ENCODE assay signal across 11 mouse cellular contexts in the genomic region with DNA sequence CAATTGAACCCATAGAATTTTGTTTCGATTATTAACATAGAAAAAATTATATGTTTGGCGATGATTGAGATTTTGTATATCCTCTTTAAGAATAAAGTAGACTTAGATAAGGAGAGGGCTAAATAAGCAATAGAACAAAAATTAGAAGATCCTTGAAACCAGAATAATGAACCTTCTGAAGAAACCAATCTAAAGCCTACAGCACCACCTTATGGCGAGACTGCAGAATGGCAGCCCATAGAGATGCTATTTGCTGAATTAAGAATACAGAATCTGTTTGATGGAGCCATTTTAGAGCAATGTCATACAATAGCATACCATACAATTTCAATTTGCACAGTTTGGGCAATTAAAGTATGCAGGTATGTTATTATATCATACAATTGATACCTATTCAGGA. TPM values are rescaled to one million over a fixed set of nuclear protein-coding genes. Genes with fewer than 3 reads are reported as not detected.
DNase-seq lines count a peak whose midpoint lies in the region; ATAC-seq and TF ChIP-seq lines count a peak whose summit lies in the region.
"Had no signal": no experiment of that assay in that cellular context is flagged by ENCODE, and none has a peak within 500 bp of the region (broad histone marks: within the 10 kb centered on the region; RNA-seq: fewer than 3 reads in every experiment).

No protein-coding gene starts in this region.

- H3K4me1 ChIP-seq in hindbrain, embryonic 11.5 days (replicated peaks; ENCODE audit: control insufficient read depth, insufficient read depth, low read length), result no peaks in the 10 kb centered on the region
- no peaks in the 10 kb centered on the region for H3K4me1 ChIP-seq in hindbrain, embryonic 13.5 days (replicated peaks)
- no peaks in the 10 kb centered on the region for H3K4me1 ChIP-seq in midbrain, embryonic 14.5 days (ENCODE audit: control insufficient read depth, insufficient read depth, low read length)
- no peaks in the 10 kb centered on the region for H3K4me1 ChIP-seq in midbrain, embryonic 13.5 days (replicated peaks)
- H3K4me1 ChIP-seq in stomach, postnatal 0 days (replicated peaks; ENCODE audit: control insufficient read depth, insufficient read depth), result no peaks in the 10 kb centered on the region
- H3K4me1 ChIP-seq: limb, embryonic 12.5 days; neural tube, embryonic 15.5 days had no signal

- H3K27me3 ChIP-seq in hindbrain, embryonic 11.5 days (ENCODE audit: control insufficient read depth, insufficient read depth, low read length), result no peaks in the 10 kb centered on the region
- H3K27me3 ChIP-seq in hindbrain, embryonic 13.5 days, result no peaks in the 10 kb centered on the region
- H3K27me3 ChIP-seq in midbrain, embryonic 14.5 days (ENCODE audit: control insufficient read depth, insufficient read depth, low read length), result no peaks in the 10 kb centered on the region
- H3K27me3 ChIP-seq in midbrain, embryonic 13.5 days, result no peaks in the 10 kb centered on the region
- no peaks in the 10 kb centered on the region for H3K27me3 ChIP-seq in stomach, postnatal 0 days (ENCODE audit: control insufficient read depth, insufficient read depth, low read length)
- H3K27me3 ChIP-seq: limb, embryonic 12.5 days; neural tube, embryonic 15.5 days had no signal

- no peaks in the 10 kb centered on the region for H3K36me3 ChIP-seq in hindbrain, embryonic 11.5 days (ENCODE audit: control insufficient read depth, insufficient read depth, low read length)
- no peaks in the 10 kb centered on the region for H3K36me3 ChIP-seq in hindbrain, embryonic 13.5 days
- no peaks in the 10 kb centered on the region for H3K36me3 ChIP-seq in midbrain, embryonic 14.5 days (ENCODE audit: control insufficient read depth, insufficient read depth, low read length)
- H3K36me3 ChIP-seq in midbrain, embryonic 13.5 days, result no peaks in the 10 kb centered on the region
- H3K36me3 ChIP-seq in stomach, postnatal 0 days (ENCODE audit: control insufficient read depth, insufficient read depth, low read length), result no peaks in the 10 kb centered on the region
- H3K36me3 ChIP-seq: limb, embryonic 12.5 days; neural tube, embryonic 15.5 days had no signal

- H3K4me3 ChIP-seq in hindbrain, embryonic 11.5 days (ENCODE audit: low read depth, low read length), result no peak overlapping the region
- no peak overlapping the region for H3K4me3 ChIP-seq in hindbrain, embryonic 13.5 days
- no peak overlapping the region for H3K4me3 ChIP-seq in midbrain, embryonic 14.5 days (replicated peaks; ENCODE audit: low read depth, low read length)
- no peak overlapping the region for H3K4me3 ChIP-seq in midbrain, embryonic 13.5 days (replicated peaks)
- no peak overlapping the region for H3K4me3 ChIP-seq in stomach, postnatal 0 days (ENCODE audit: low read depth, low read length)
- H3K4me3 ChIP-seq: limb, embryonic 12.5 days; neural tube, embryonic 15.5 days had no signal

- ATAC-seq in hindbrain, embryonic 11.5 days (ENCODE audit: low FRiP score), result no peak
- no peak for ATAC-seq in hindbrain, embryonic 13.5 days (ENCODE audit: low FRiP score)
- no peak for ATAC-seq in midbrain, embryonic 14.5 days (ENCODE audit: low FRiP score, low TSS enrichment)
- no peak for ATAC-seq in midbrain, embryonic 13.5 days
- ATAC-seq in stomach, postnatal 0 days (ENCODE audit: low FRiP score, low TSS enrichment), result no peak

- no peak overlapping the region for H3K4me2 ChIP-seq in hindbrain, embryonic 11.5 days (replicated peaks; ENCODE audit: low read depth, low read length)
- H3K4me2 ChIP-seq in hindbrain, embryonic 13.5 days, result no peak overlapping the region
- no peak overlapping the region for H3K4me2 ChIP-seq in midbrain, embryonic 14.5 days (ENCODE audit: low read length)
- H3K4me2 ChIP-seq in midbrain, embryonic 13.5 days (replicated peaks), result no peak overlapping the region
- H3K4me2 ChIP-seq in stomach, postnatal 0 days (replicated peaks; ENCODE audit: low read depth), result no peak overlapping the region
- H3K4me2 ChIP-seq: limb, embryonic 12.5 days; neural tube, embryonic 15.5 days had no signal

- no peaks in the 10 kb centered on the region for H3K9me3 ChIP-seq in hindbrain, embryonic 11.5 days (ENCODE audit: control insufficient read depth, low read length)
- no peaks in the 10 kb centered on the region for H3K9me3 ChIP-seq in hindbrain, embryonic 13.5 days
- no peaks in the 10 kb centered on the region for H3K9me3 ChIP-seq in midbrain, embryonic 14.5 days (ENCODE audit: control insufficient read depth, low read length)
- no peaks in the 10 kb centered on the region for H3K9me3 ChIP-seq in midbrain, embryonic 13.5 days
- H3K9me3 ChIP-seq in stomach, postnatal 0 days (ENCODE audit: control insufficient read depth, low read length), result no peaks in the 10 kb centered on the region
- H3K9me3 ChIP-seq: limb, embryonic 12.5 days; neural tube, embryonic 15.5 days had no signal

- no peak overlapping the region for H3K9ac ChIP-seq in hindbrain, embryonic 11.5 days (ENCODE audit: low read depth, low read length)
- no peak overlapping the region for H3K9ac ChIP-seq in hindbrain, embryonic 13.5 days
- H3K9ac ChIP-seq in midbrain, embryonic 14.5 days (replicated peaks; ENCODE audit: low read length), result no peak overlapping the region
- H3K9ac ChIP-seq in midbrain, embryonic 13.5 days (replicated peaks), result no peak overlapping the region
- H3K9ac ChIP-seq in stomach, postnatal 0 days (ENCODE audit: low read length), result no peak overlapping the region
- H3K9ac ChIP-seq: limb, embryonic 12.5 days; neural tube, embryonic 15.5 days had no signal

- TF ChIP-seq EP300 in stomach, postnatal 0 days (optimal IDR thresholded peaks at IDR 0.05), result no peak

- TF ChIP-seq CTCF in stomach, postnatal 0 days (IDR thresholded peaks at IDR 0.05; ENCODE audit: low read depth), result peak; percentile 79

- 50% methylated on average over 3 of the region's 3 CpGs for WGBS in hindbrain, embryonic 11.5 days
- 43% methylated on average over 3 of the region's 3 CpGs for WGBS in hindbrain, embryonic 13.5 days
- 53% methylated on average over 3 of the region's 3 CpGs for WGBS in midbrain, embryonic 14.5 days
- 48% methylated on average over 3 of the region's 3 CpGs for WGBS in midbrain, embryonic 13.5 days
- WGBS in stomach, postnatal 0 days, result 46% methylated on average over 3 of the region's 3 CpGs

- peak; percentile 64 for DNase-seq in hindbrain, embryonic 11.5 days (ENCODE audit: low spot score)
- DNase-seq in midbrain, embryonic 14.5 days, result peak; percentile 77
- peak; percentile 74 for DNase-seq in embryo, embryonic 10 days (ENCODE audit: low spot score)
- DNase-seq in stomach, postnatal 0 days (ENCODE audit: low spot score), result no peak
- DNase-seq in frontal cortex, postnatal 25 days (ENCODE audit: low spot score in 2 of 2), result no peak
- DNase-seq in thymus, postnatal 25 days, result no peak

- H3K27ac ChIP-seq in hindbrain, embryonic 11.5 days (ENCODE audit: low read depth, low read length), result no peak overlapping the region
- no peak overlapping the region for H3K27ac ChIP-seq in hindbrain, embryonic 13.5 days
- H3K27ac ChIP-seq in midbrain, embryonic 14.5 days (replicated peaks; ENCODE audit: low read depth, low read length), result no peak overlapping the region
- no peak overlapping the region for H3K27ac ChIP-seq in midbrain, embryonic 13.5 days
- H3K27ac ChIP-seq in stomach, postnatal 0 days (replicated peaks), result no peak overlapping the region
- H3K27ac ChIP-seq: limb, embryonic 12.5 days; neural tube, embryonic 15.5 days had no signal

RNA-seq across cellular contexts. Expression of a gene that starts 4.3 kb away (rescaled TPM):
- not detected in 2 replicates for polyA plus RNA-seq in hindbrain, embryonic 11.5 days (2014; fragmentation: Nextera tagmentation; extraction: Ambion mirVana)
- polyA plus RNA-seq in hindbrain, embryonic 13.5 days (2015; fragmentation: Nextera tagmentation; extraction: Ambion mirVana), result not detected in 2 replicates
- polyA plus RNA-seq in midbrain, embryonic 14.5 days (2014; fragmentation: Nextera tagmentation; extraction: Ambion mirVana), result not detected in 2 replicates
- not detected in 2 replicates for polyA plus RNA-seq in midbrain, embryonic 13.5 days (2015; fragmentation: Nextera tagmentation; extraction: Ambion mirVana)
- polyA plus RNA-seq in stomach, postnatal 0 days (2015; fragmentation: Nextera tagmentation; extraction: Ambion mirVana), result not detected in 2 replicates
- polyA plus RNA-seq: frontal cortex, adult 2 months; limb, embryonic 12.5 days; neural tube, embryonic 15.5 days had no signal

RNA-seq across cellular contexts. Expression of a gene that starts 6.0 kb away (rescaled TPM):
- polyA plus RNA-seq in hindbrain, embryonic 11.5 days (2014; fragmentation: Nextera tagmentation; extraction: Ambion mirVana), result not detected in 2 replicates
- polyA plus RNA-seq in hindbrain, embryonic 13.5 days (2015; fragmentation: Nextera tagmentation; extraction: Ambion mirVana), result not detected in 2 replicates
- polyA plus RNA-seq in midbrain, embryonic 14.5 days (2014; fragmentation: Nextera tagmentation; extraction: Ambion mirVana), result not detected in 2 replicates
- polyA plus RNA-seq in midbrain, embryonic 13.5 days (2015; fragmentation: Nextera tagmentation; extraction: Ambion mirVana), result not detected in 2 replicates
- not detected in 2 replicates for polyA plus RNA-seq in stomach, postnatal 0 days (2015; fragmentation: Nextera tagmentation; extraction: Ambion mirVana)
- polyA plus RNA-seq: frontal cortex, adult 2 months; limb, embryonic 12.5 days; neural tube, embryonic 15.5 days had no signal

RNA-seq across cellular contexts. Expression of a gene that starts 12.9 kb away (rescaled TPM):
- not detected in 2 replicates for polyA plus RNA-seq in hindbrain, embryonic 11.5 days (2014; fragmentation: Nextera tagmentation; extraction: Ambion mirVana)
- polyA plus RNA-seq in hindbrain, embryonic 13.5 days (2015; fragmentation: Nextera tagmentation; extraction: Ambion mirVana), result not detected in 2 replicates
- not detected in 2 replicates for polyA plus RNA-seq in midbrain, embryonic 14.5 days (2014; fragmentation: Nextera tagmentation; extraction: Ambion mirVana)
- not detected in 2 replicates for polyA plus RNA-seq in midbrain, embryonic 13.5 days (2015; fragmentation: Nextera tagmentation; extraction: Ambion mirVana)
- polyA plus RNA-seq in stomach, postnatal 0 days (2015; fragmentation: Nextera tagmentation; extraction: Ambion mirVana), result not detected in 2 replicates
- polyA plus RNA-seq: frontal cortex, adult 2 months; limb, embryonic 12.5 days; neural tube, embryonic 15.5 days had no signal

RNA-seq across cellular contexts. Expression of a gene that starts 20.4 kb away (rescaled TPM):
- not detected in 2 replicates for polyA plus RNA-seq in hindbrain, embryonic 11.5 days (2014; fragmentation: Nextera tagmentation; extraction: Ambion mirVana)
- polyA plus RNA-seq in hindbrain, embryonic 13.5 days (2015; fragmentation: Nextera tagmentation; extraction: Ambion mirVana), result not detected in 2 replicates
- not detected in 2 replicates for polyA plus RNA-seq in midbrain, embryonic 14.5 days (2014; fragmentation: Nextera tagmentation; extraction: Ambion mirVana)
- polyA plus RNA-seq in midbrain, embryonic 13.5 days (2015; fragmentation: Nextera tagmentation; extraction: Ambion mirVana), result not detected in 2 replicates
- polyA plus RNA-seq in stomach, postnatal 0 days (2015; fragmentation: Nextera tagmentation; extraction: Ambion mirVana), result not detected in 2 replicates
- polyA plus RNA-seq: frontal cortex, adult 2 months; limb, embryonic 12.5 days; neural tube, embryonic 15.5 days had no signal

RNA-seq across cellular contexts. Expression of a gene that starts 25.4 kb away (rescaled TPM):
- polyA plus RNA-seq in hindbrain, embryonic 11.5 days (2014; fragmentation: Nextera tagmentation; extraction: Ambion mirVana), result not detected in 2 replicates
- not detected in 2 replicates for polyA plus RNA-seq in hindbrain, embryonic 13.5 days (2015; fragmentation: Nextera tagmentation; extraction: Ambion mirVana)
- polyA plus RNA-seq in midbrain, embryonic 14.5 days (2014; fragmentation: Nextera tagmentation; extraction: Ambion mirVana), result not detected in 2 replicates
- not detected in 2 replicates for polyA plus RNA-seq in midbrain, embryonic 13.5 days (2015; fragmentation: Nextera tagmentation; extraction: Ambion mirVana)
- not detected in 2 replicates for polyA plus RNA-seq in stomach, postnatal 0 days (2015; fragmentation: Nextera tagmentation; extraction: Ambion mirVana)
- polyA plus RNA-seq: frontal cortex, adult 2 months; limb, embryonic 12.5 days; neural tube, embryonic 15.5 days had no signal

Comparison
In these comparisons a context has a peak if more than half of its experiments do, and no peak if none do; other contexts are left out.
1. DNase-seq: peak in hindbrain, embryonic 11.5 days (single experiment), midbrain, embryonic 14.5 days (single experiment) and embryo, embryonic 10 days (single experiment); none in stomach, postnatal 0 days (single experiment), frontal cortex, postnatal 25 days (0 of 2) and thymus, postnatal 25 days (single experiment).